Mouse (Mus musculus): ENCODE results near the gene Igdcc4. TPM values are rescaled to one million over a fixed set of nuclear protein-coding genes. Genes with fewer than 3 reads are reported as not detected.

The Igdcc4 gene
- polyA plus RNA-seq, 1 experiment, result 0.76 TPM

DNA sequence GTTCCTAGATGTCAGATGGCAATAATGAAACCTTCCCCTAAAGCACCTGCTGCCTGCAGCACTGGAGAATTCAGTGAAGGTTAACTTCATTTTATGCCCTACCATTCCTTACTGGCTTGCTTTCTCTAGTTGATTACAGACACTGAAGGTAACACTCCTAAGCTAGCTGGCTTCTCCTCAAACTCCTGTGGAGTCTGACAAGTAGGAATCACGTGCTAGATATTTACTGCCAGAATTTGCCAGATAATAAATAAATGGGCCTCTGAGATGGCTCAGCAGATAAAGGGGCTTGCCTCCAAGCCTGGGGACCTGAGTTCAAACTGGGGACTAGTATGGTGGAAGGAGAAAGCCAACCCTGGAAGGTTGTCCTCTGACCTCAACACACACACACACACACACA lies 14.5 kb upstream of the Igdcc4 start:
- TF ChIP-seq USF1 (IDR thresholded peaks at IDR 0.05; ENCODE audit: low read depth) (no peak), FOSL1 (IDR thresholded peaks at IDR 0.05; ENCODE audit: insufficient read depth, low read length, poor library complexity, severe bottlenecking) (no peak), CEBPB (IDR thresholded peaks at IDR 0.05; ENCODE audit: low read depth) (no peak)
- H3ac ChIP-seq (ENCODE audit: control insufficient read depth, insufficient read length, low read depth), result no peak overlapping the region
- H3K27me3 ChIP-seq (ENCODE audit: control insufficient read depth, insufficient read depth, insufficient read length), result no peaks in the 10 kb centered on the region

DNA sequence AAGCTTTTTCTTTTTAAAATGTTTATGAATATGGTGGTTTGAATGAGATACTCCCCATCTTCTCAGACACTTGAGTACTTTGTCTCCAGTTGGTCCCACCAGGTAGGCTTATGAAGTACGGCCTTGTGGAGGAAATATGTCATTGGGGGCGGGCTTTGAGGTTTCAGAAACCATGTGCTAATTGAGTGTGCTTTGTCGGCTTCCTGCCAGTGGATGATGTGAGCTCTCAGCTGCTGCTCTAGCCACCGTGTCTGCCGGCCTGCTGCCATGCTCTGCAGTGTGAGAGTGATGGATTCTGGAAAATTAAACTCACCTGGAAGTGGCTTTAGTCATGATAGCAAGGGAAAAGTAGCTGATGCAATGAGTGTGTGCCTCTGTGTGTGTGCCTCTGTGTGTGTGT lies 13.8 kb upstream of the Igdcc4 start:
- Histone ChIP-seq H3K36me3 (ENCODE audit: control insufficient read depth, insufficient read depth) (no peaks in the 10 kb centered on the region), H3K79me3 (ENCODE audit: low read depth) (no peaks in the 10 kb centered on the region), H3K4me3 (ENCODE audit: insufficient read depth, poor library complexity, severe bottlenecking) (no peak overlapping the region), H3ac (ENCODE audit: control insufficient read depth, insufficient read length, low read depth) (no peak overlapping the region), H3K27me3 (ENCODE audit: control insufficient read depth, insufficient read depth, insufficient read length) (no peaks in the 10 kb centered on the region), H3K79me2 (ENCODE audit: control insufficient read depth, insufficient read depth) (no peaks in the 10 kb centered on the region)
- TF ChIP-seq USF1 (IDR thresholded peaks at IDR 0.05; ENCODE audit: low read depth) (no peak), MYOG (IDR thresholded peaks at IDR 0.05; ENCODE audit: control insufficient read depth, extremely low read depth, insufficient read length) (no peak), MAX (IDR thresholded peaks at IDR 0.05) (no peak), CEBPB (IDR thresholded peaks at IDR 0.05; ENCODE audit: low read depth) (no peak), FOSL1 (IDR thresholded peaks at IDR 0.05; ENCODE audit: insufficient read depth, low read length, poor library complexity, severe bottlenecking) (no peak), CTCF (IDR thresholded peaks at IDR 0.05; ENCODE audit: control insufficient read depth, insufficient read depth, insufficient read length) (no peak), MYOD1 (IDR thresholded peaks at IDR 0.05; ENCODE audit: control insufficient read depth, insufficient read length, low read depth) (no peak)

More for the DNA sequence above, 14.5 kb upstream of the Igdcc4 start:
- Histone ChIP-seq H3K4me3 (ENCODE audit: insufficient read depth, poor library complexity, severe bottlenecking) (no peak overlapping the region), H3K79me3 (ENCODE audit: low read depth) (no peaks in the 10 kb centered on the region), H3K36me3 (ENCODE audit: control insufficient read depth, insufficient read depth) (peaks cover 4% of the 10 kb centered on the region), H3K79me2 (ENCODE audit: control insufficient read depth, insufficient read depth) (no peaks in the 10 kb centered on the region)

DNA sequence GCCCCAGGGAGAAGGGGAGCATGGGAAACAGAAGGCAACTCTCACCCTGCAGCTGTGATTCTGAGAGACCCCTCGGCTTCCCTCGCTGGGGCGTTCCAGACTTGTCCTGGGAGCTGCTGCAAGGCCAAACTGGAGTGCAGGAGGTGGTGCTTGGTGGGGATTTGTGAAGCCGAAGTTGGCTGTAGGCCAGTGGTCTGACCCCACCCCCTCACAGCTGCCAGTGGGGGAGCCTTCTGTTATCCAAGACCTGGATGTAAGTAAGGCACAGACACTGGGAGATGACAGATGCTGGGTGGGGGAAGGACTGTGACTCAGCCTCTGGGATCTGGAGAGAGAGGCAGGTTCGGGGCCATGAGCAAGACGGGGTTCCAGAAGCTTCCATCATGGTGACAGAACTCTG lies 7.0 kb upstream of the Igdcc4 start:
- Histone ChIP-seq H3K36me3 (ENCODE audit: control insufficient read depth, insufficient read depth) (no peaks in the 10 kb centered on the region), H3K79me2 (ENCODE audit: control insufficient read depth, insufficient read depth) (no peaks in the 10 kb centered on the region), H3K4me3 (ENCODE audit: insufficient read depth, poor library complexity, severe bottlenecking) (no peak overlapping the region), H3ac (ENCODE audit: control insufficient read depth, insufficient read length, low read depth) (no peak overlapping the region), H3K27me3 (ENCODE audit: control insufficient read depth, insufficient read depth, insufficient read length) (no peaks in the 10 kb centered on the region), H3K79me3 (ENCODE audit: low read depth) (no peaks in the 10 kb centered on the region)
- TF ChIP-seq MYOD1 (IDR thresholded peaks at IDR 0.05; ENCODE audit: control insufficient read depth, insufficient read length, low read depth), result no peak
- no peak for TF ChIP-seq MYOG (IDR thresholded peaks at IDR 0.05; ENCODE audit: control insufficient read depth, extremely low read depth, insufficient read length)
- TF ChIP-seq FOSL1 (IDR thresholded peaks at IDR 0.05; ENCODE audit: insufficient read depth, low read length, poor library complexity, severe bottlenecking), result no peak
- TF ChIP-seq USF1 (IDR thresholded peaks at IDR 0.05; ENCODE audit: low read depth), result no peak
- no peak for TF ChIP-seq MAX (IDR thresholded peaks at IDR 0.05)
- no peak for TF ChIP-seq CEBPB (IDR thresholded peaks at IDR 0.05; ENCODE audit: low read depth)
- TF ChIP-seq CTCF (IDR thresholded peaks at IDR 0.05; ENCODE audit: control insufficient read depth, insufficient read depth, insufficient read length), result no peak

DNA sequence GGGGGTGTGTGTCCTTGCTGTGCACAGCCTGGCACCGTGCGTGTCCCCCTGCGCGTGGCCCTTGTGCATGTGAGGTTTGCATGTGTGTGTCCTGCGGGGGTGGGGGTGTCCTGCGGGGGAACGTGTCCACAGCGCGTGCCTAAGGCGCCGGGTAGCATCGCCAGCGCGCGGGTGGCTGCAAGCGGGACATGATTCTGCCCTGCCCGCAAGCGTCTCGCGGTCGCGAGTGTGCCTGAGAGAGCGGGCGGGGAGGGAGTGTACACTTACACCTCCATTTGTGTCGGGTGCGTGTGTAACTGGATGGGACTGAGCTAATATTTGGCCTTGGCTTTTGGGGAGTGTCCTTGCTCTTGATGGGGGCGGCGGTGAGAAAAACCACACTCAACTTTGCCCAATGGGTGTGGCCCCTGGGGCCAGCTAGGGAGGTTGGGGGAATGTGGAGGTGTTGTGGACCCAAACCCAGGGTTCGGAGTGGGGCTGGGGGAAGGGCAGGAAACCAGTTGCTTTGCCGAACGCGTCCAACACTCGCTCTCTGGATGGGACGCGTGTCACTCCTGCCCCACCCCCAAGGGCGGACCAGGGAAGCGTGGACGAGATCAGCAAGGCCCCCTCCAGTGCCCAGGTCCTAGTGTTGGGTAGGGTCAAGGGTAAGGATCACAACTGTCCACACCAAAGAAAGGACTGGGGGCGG lies 545 bp downstream of the Igdcc4 start:
- Histone ChIP-seq H3K36me3 (ENCODE audit: control insufficient read depth, insufficient read depth) (no peaks in the 10 kb centered on the region), H3K79me3 (ENCODE audit: low read depth) (no peaks in the 10 kb centered on the region), H3K27me3 (ENCODE audit: control insufficient read depth, insufficient read depth, insufficient read length) (no peaks in the 10 kb centered on the region), H3K79me2 (ENCODE audit: control insufficient read depth, insufficient read depth) (no peaks in the 10 kb centered on the region), H3K4me3 (ENCODE audit: insufficient read depth, poor library complexity, severe bottlenecking) (peak overlapping the region; percentile 14), H3ac (ENCODE audit: control insufficient read depth, insufficient read length, low read depth) (peak overlapping the region; percentile 25)
- TF ChIP-seq MAX (IDR thresholded peaks at IDR 0.05) (no peak), CTCF (IDR thresholded peaks at IDR 0.05; ENCODE audit: control insufficient read depth, insufficient read depth, insufficient read length) (no peak), MYOD1 (IDR thresholded peaks at IDR 0.05; ENCODE audit: control insufficient read depth, insufficient read length, low read depth) (no peak), USF1 (IDR thresholded peaks at IDR 0.05; ENCODE audit: low read depth) (no peak), CEBPB (IDR thresholded peaks at IDR 0.05; ENCODE audit: low read depth) (no peak), MYOG (IDR thresholded peaks at IDR 0.05; ENCODE audit: control insufficient read depth, extremely low read depth, insufficient read length) (no peak), FOSL1 (IDR thresholded peaks at IDR 0.05; ENCODE audit: insufficient read depth, low read length, poor library complexity, severe bottlenecking) (no peak)

DNA sequence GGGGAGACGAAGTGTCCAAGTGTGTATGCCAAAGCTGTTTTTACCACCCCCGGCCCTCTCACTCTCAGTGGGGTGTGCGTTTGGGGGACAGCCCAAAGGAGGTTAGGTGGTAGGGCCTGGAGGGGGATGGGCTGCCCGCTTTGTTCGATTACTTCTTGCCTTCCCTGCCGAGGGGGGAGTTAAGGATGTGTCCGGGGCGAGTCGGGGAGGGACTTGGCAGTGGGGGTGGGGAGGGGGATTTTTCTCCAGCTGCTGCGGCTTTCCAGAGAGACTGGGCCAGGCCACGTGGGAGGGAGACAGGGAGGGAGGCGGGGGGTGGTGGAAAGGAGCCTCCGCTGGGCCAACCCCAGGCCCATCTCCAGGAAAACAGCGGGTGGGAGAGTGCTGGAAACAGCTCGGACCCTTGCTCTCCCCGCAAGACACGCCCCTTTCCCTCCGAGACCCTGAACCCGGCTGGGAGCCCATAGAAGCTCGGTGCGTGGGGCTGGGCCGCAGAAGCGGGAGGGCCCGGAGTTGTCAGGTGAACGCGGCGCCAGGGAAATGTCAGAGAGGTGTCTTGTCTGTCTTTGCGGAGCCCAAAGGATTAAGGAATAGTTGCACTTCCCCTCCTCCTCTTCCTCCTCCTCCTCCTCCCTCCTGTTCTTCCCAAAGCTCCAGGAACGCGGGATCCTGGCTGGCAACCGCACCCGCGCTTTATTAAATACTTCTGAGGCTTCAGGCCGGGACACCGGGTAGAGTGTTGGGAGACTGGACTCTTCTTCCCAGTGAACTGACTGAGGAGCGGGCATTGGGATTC lies 1.3 kb downstream of the Igdcc4 start:
- no peaks in the 10 kb centered on the region for H3K36me3 ChIP-seq (ENCODE audit: control insufficient read depth, insufficient read depth)
- no peak for TF ChIP-seq MYOG (IDR thresholded peaks at IDR 0.05; ENCODE audit: control insufficient read depth, extremely low read depth, insufficient read length)
- no peak for TF ChIP-seq MYOD1 (IDR thresholded peaks at IDR 0.05; ENCODE audit: control insufficient read depth, insufficient read length, low read depth)
- TF ChIP-seq USF1 (IDR thresholded peaks at IDR 0.05; ENCODE audit: low read depth), result no peak
- no peak for TF ChIP-seq MAX (IDR thresholded peaks at IDR 0.05)
- TF ChIP-seq CEBPB (IDR thresholded peaks at IDR 0.05; ENCODE audit: low read depth), result no peak
- TF ChIP-seq CTCF (IDR thresholded peaks at IDR 0.05; ENCODE audit: control insufficient read depth, insufficient read depth, insufficient read length), result no peak
- no peak for TF ChIP-seq FOSL1 (IDR thresholded peaks at IDR 0.05; ENCODE audit: insufficient read depth, low read length, poor library complexity, severe bottlenecking)
- no peaks in the 10 kb centered on the region for H3K79me3 ChIP-seq (ENCODE audit: low read depth)
- no peaks in the 10 kb centered on the region for H3K27me3 ChIP-seq (ENCODE audit: control insufficient read depth, insufficient read depth, insufficient read length)
- H3K79me2 ChIP-seq (ENCODE audit: control insufficient read depth, insufficient read depth), result no peaks in the 10 kb centered on the region
- H3K4me3 ChIP-seq (ENCODE audit: insufficient read depth, poor library complexity, severe bottlenecking), result no peak overlapping the region
- H3ac ChIP-seq (ENCODE audit: control insufficient read depth, insufficient read length, low read depth), result no peak overlapping the region

Measured in C2C12 (cell line).